Mouse (Mus musculus): ENCODE results near the gene Npepps. TPM values are rescaled to one million over a fixed set of nuclear protein-coding genes. Genes with fewer than 3 reads are reported as not detected.
"Not testable (repeated sequence)": the region's sequence is repeated elsewhere in the genome, so short reads cannot be mapped to it uniquely, and the experiment has no call there.

The Npepps gene
- total RNA-seq, 4 experiments from 2014 or later, result 78.1 to 82.3 (median 79.1) TPM

- no peak for DNase-seq (ENCODE audit: low spot score)
Observed at GRCm38 (mm10) chr11:97296542-97296941, 16.1 kb upstream of the Npepps start.

GRCm38 (mm10) chr11:97292731-97293130, 12.3 kb upstream of the Npepps start:
- DNase-seq (ENCODE audit: low spot score), result no peak

GRCm38 (mm10) chr11:97289276-97290230, 9.1 kb upstream of the Npepps start:
- DNase-seq (ENCODE audit: low spot score), result peak; percentile 74

- no peak for DNase-seq (ENCODE audit: low spot score)
Observed at GRCm38 (mm10) chr11:97287643-97288042, 7.2 kb upstream of the Npepps start.

- no peak for DNase-seq (ENCODE audit: low spot score)
Observed at GRCm38 (mm10) chr11:97286973-97287372, 6.5 kb upstream of the Npepps start.

GRCm38 (mm10) chr11:97285852-97286775, 5.7 kb upstream of the Npepps start:
- DNase-seq (ENCODE audit: low spot score), result no peak

- DNase-seq (ENCODE audit: low spot score), result no peak
Observed at GRCm38 (mm10) chr11:97284854-97285253, 4.4 kb upstream of the Npepps start.

GRCm38 (mm10) chr11:97282179-97282578, 1.7 kb upstream of the Npepps start:
- no peak for DNase-seq (ENCODE audit: low spot score)

- peak; percentile 38 for DNase-seq (ENCODE audit: low spot score)
Observed at GRCm38 (mm10) chr11:97279405-97280215, 828 bp downstream of the Npepps start.

GRCm38 (mm10) chr11:97279040-97279404, 1.4 kb downstream of the Npepps start:
- DNase-seq (ENCODE audit: low spot score), result no peak

GRCm38 (mm10) chr11:97278456-97278855, 2.0 kb downstream of the Npepps start:
- no peak for DNase-seq (ENCODE audit: low spot score)

- no peak for DNase-seq (ENCODE audit: low spot score)
Observed at GRCm38 (mm10) chr11:97277166-97277565, 3.3 kb downstream of the Npepps start.

- DNase-seq (ENCODE audit: low spot score), result no peak
Observed at GRCm38 (mm10) chr11:97276019-97276418, 4.4 kb downstream of the Npepps start.

- no peak for DNase-seq (ENCODE audit: low spot score)
Observed at GRCm38 (mm10) chr11:97275349-97275748, 5.1 kb downstream of the Npepps start.

- DNase-seq (ENCODE audit: low spot score), result not testable (repeated sequence)
Observed at GRCm38 (mm10) chr11:97274947-97275346, 5.5 kb downstream of the Npepps start.

- no peak for DNase-seq (ENCODE audit: low spot score)
Observed at GRCm38 (mm10) chr11:97273613-97274012, 6.8 kb downstream of the Npepps start.

GRCm38 (mm10) chr11:97272835-97273234, 7.6 kb downstream of the Npepps start:
- DNase-seq (ENCODE audit: low spot score), result no peak

GRCm38 (mm10) chr11:97270004-97270403, 10.4 kb downstream of the Npepps start:
- DNase-seq (ENCODE audit: low spot score), result not testable (repeated sequence)

GRCm38 (mm10) chr11:97266544-97266943, 13.9 kb downstream of the Npepps start:
- DNase-seq (ENCODE audit: low spot score), result not testable (repeated sequence)

- DNase-seq (ENCODE audit: low spot score), result not testable (repeated sequence)
Observed at GRCm38 (mm10) chr11:97249649-97250048, 30.8 kb downstream of the Npepps start.

GRCm38 (mm10) chr11:97246510-97247159, 33.8 kb downstream of the Npepps start:
- no peak for DNase-seq (ENCODE audit: low spot score)
